Mouse (Mus musculus): ENCODE data around the gene Dhh.

Dhh gene

GRCm38 (mm10) chr15:98871070-98871915, 27.0 kb downstream of the Dhh start, which contains the start of gene Kmt2d:
TSS of gene Kmt2d (minus strand) at chr15:98871204.
- DNase-seq = peak; percentile 56

- peak; percentile 48 for DNase-seq
Measured at GRCm38 (mm10) chr15:98870179-98871069, 27.9 kb downstream of the Dhh start.

- peak; percentile 58 for DNase-seq
Measured at GRCm38 (mm10) chr15:98869342-98870178, 28.8 kb downstream of the Dhh start.

- no peak for DNase-seq
Measured at GRCm38 (mm10) chr15:98868346-98869063, 29.8 kb downstream of the Dhh start.

GRCm38 (mm10) chr15:98867321-98867720, 31.0 kb downstream of the Dhh start:
- peak; percentile 83 for DNase-seq

- DNase-seq = no peak
Measured at GRCm38 (mm10) chr15:98866501-98866900, 31.8 kb downstream of the Dhh start.

GRCm38 (mm10) chr15:98865771-98866170, 32.6 kb downstream of the Dhh start:
- no peak for DNase-seq

GRCm38 (mm10) chr15:98864951-98865350, 33.4 kb downstream of the Dhh start:
- DNase-seq = no peak

- peak; percentile 3 for DNase-seq
Measured at GRCm38 (mm10) chr15:98863451-98863958, 34.8 kb downstream of the Dhh start.

GRCm38 (mm10) chr15:98861701-98862410, 36.5 kb downstream of the Dhh start:
- peak; percentile 6 for DNase-seq

GRCm38 (mm10) chr15:98860921-98861320, 37.4 kb downstream of the Dhh start:
- no peak for DNase-seq

- DNase-seq = peak; percentile 3
Measured at GRCm38 (mm10) chr15:98859319-98860043, 38.9 kb downstream of the Dhh start.

- no peak for DNase-seq
Measured at GRCm38 (mm10) chr15:98854214-98854613, 44.1 kb downstream of the Dhh start.

GRCm38 (mm10) chr15:98853161-98853937, 45.0 kb downstream of the Dhh start:
- peak; percentile 7 for DNase-seq

- DNase-seq = no peak
Measured at GRCm38 (mm10) chr15:98852733-98853132, 45.6 kb downstream of the Dhh start.

GRCm38 (mm10) chr15:98852071-98852470, 46.3 kb downstream of the Dhh start:
- DNase-seq = no peak

GRCm38 (mm10) chr15:98851229-98851818, 47.0 kb downstream of the Dhh start:
- DNase-seq = no peak

- DNase-seq = no peak
Measured at GRCm38 (mm10) chr15:98850668-98851067, 47.7 kb downstream of the Dhh start.

- DNase-seq = no peak
Measured at GRCm38 (mm10) chr15:98849956-98850600, 48.3 kb downstream of the Dhh start.
